Mouse (Mus musculus) spleen, postnatal 10 days (tissue): ENCODE data around the gene D8Ertd738e.

Source experiments
- DNase-seq, 2 experiments: peaks; one replicate each; pipeline ENCODE4 v3.0.0; 2021 to 2022; ENCODE audit warnings: low spot score in 2 of 2

D8Ertd738e gene

GRCm38 (mm10) chr8:84202938-84203917, 46.3 kb downstream of the D8Ertd738e start:
- DNase-seq = peak in 1 of 2 experiments; percentile 67

- peak in 1 of 2 experiments; percentile 44 for DNase-seq
Measured at GRCm38 (mm10) chr8:84202466-84202865, 47.1 kb downstream of the D8Ertd738e start.

GRCm38 (mm10) chr8:84201545-84202245, 47.8 kb downstream of the D8Ertd738e start:
- peak in 1 of 2 experiments; percentile 52 for DNase-seq

- DNase-seq = peak in 1 of 2 experiments; percentile 59
Measured at GRCm38 (mm10) chr8:84200652-84201544, 48.6 kb downstream of the D8Ertd738e start.

- DNase-seq = no peak
Measured at GRCm38 (mm10) chr8:84200126-84200555, 49.4 kb downstream of the D8Ertd738e start.

GRCm38 (mm10) chr8:84199348-84200125, 50.0 kb downstream of the D8Ertd738e start:
- no peak for DNase-seq

- DNase-seq = no peak
Measured at GRCm38 (mm10) chr8:84198871-84199270, 50.6 kb downstream of the D8Ertd738e start.

- DNase-seq = peak; percentile 74 to 91
Measured at GRCm38 (mm10) chr8:84197922-84198774, 51.4 kb downstream of the D8Ertd738e start.

- peak in 1 of 2 experiments; percentile 64 for DNase-seq
Measured at GRCm38 (mm10) chr8:84197141-84197921, 52.2 kb downstream of the D8Ertd738e start.
